Mouse (Mus musculus): ENCODE measurements around the gene Zmat5. TPM values are rescaled to one million over a fixed set of nuclear protein-coding genes. Genes with fewer than 3 reads are reported as not detected.

Gene Zmat5
- polyA plus RNA-seq, 1 experiment, result 41.5 TPM

GRCm38 (mm10) chr11:4678700-4679440, 25.6 kb upstream of the Zmat5 start:
- Histone ChIP-seq H3K4me3 (ENCODE audit: insufficient read depth, poor library complexity, severe bottlenecking) (no peak overlapping the region), H3K36me3 (ENCODE audit: control insufficient read depth, insufficient read depth) (peaks cover 49% of the 10 kb centered on the region)
- no peak for TF ChIP-seq MYOG (IDR thresholded peaks at IDR 0.05; ENCODE audit: control insufficient read depth, extremely low read depth, insufficient read length)
- no peak for TF ChIP-seq CEBPB (IDR thresholded peaks at IDR 0.05; ENCODE audit: low read depth)
- no peak for TF ChIP-seq CTCF (IDR thresholded peaks at IDR 0.05; ENCODE audit: control insufficient read depth, insufficient read depth, insufficient read length)
- no peak for TF ChIP-seq FOSL1 (IDR thresholded peaks at IDR 0.05; ENCODE audit: insufficient read depth, low read length, poor library complexity, severe bottlenecking)
- no peak for TF ChIP-seq MAX (IDR thresholded peaks at IDR 0.05)
- TF ChIP-seq USF1 (IDR thresholded peaks at IDR 0.05; ENCODE audit: low read depth), result no peak
- TF ChIP-seq MYOD1 (IDR thresholded peaks at IDR 0.05; ENCODE audit: control insufficient read depth, insufficient read length, low read depth), result no peak

GRCm38 (mm10) chr11:4679441-4679832, 25.0 kb upstream of the Zmat5 start:
- H3K36me3 ChIP-seq (ENCODE audit: control insufficient read depth, insufficient read depth), result peaks cover 43% of the 10 kb centered on the region
- no peak overlapping the region for H3ac ChIP-seq (ENCODE audit: control insufficient read depth, insufficient read length, low read depth)
- H3K79me3 ChIP-seq (ENCODE audit: low read depth), result no peaks in the 10 kb centered on the region
- no peaks in the 10 kb centered on the region for H3K27me3 ChIP-seq (ENCODE audit: control insufficient read depth, insufficient read depth, insufficient read length)
- TF ChIP-seq FOSL1 (IDR thresholded peaks at IDR 0.05; ENCODE audit: insufficient read depth, low read length, poor library complexity, severe bottlenecking) (no peak), USF1 (IDR thresholded peaks at IDR 0.05; ENCODE audit: low read depth) (no peak), CTCF (IDR thresholded peaks at IDR 0.05; ENCODE audit: control insufficient read depth, insufficient read depth, insufficient read length) (no peak), MYOD1 (IDR thresholded peaks at IDR 0.05; ENCODE audit: control insufficient read depth, insufficient read length, low read depth) (no peak), CEBPB (IDR thresholded peaks at IDR 0.05; ENCODE audit: low read depth) (no peak), MAX (IDR thresholded peaks at IDR 0.05) (no peak), MYOG (IDR thresholded peaks at IDR 0.05; ENCODE audit: control insufficient read depth, extremely low read depth, insufficient read length) (no peak)
- H3K4me3 ChIP-seq (ENCODE audit: insufficient read depth, poor library complexity, severe bottlenecking), result no peak overlapping the region
- no peaks in the 10 kb centered on the region for H3K79me2 ChIP-seq (ENCODE audit: control insufficient read depth, insufficient read depth)

More at GRCm38 (mm10) chr11:4678700-4679440, 25.6 kb upstream of the Zmat5 start:
- Histone ChIP-seq H3ac (ENCODE audit: control insufficient read depth, insufficient read length, low read depth) (no peak overlapping the region), H3K27me3 (ENCODE audit: control insufficient read depth, insufficient read depth, insufficient read length) (no peaks in the 10 kb centered on the region), H3K79me2 (ENCODE audit: control insufficient read depth, insufficient read depth) (no peaks in the 10 kb centered on the region), H3K79me3 (ENCODE audit: low read depth) (no peaks in the 10 kb centered on the region)

- Histone ChIP-seq H3K79me2 (ENCODE audit: control insufficient read depth, insufficient read depth) (no peaks in the 10 kb centered on the region), H3ac (ENCODE audit: control insufficient read depth, insufficient read length, low read depth) (no peak overlapping the region), H3K27me3 (ENCODE audit: control insufficient read depth, insufficient read depth, insufficient read length) (no peaks in the 10 kb centered on the region), H3K36me3 (ENCODE audit: control insufficient read depth, insufficient read depth) (peaks cover 38% of the 10 kb centered on the region), H3K79me3 (ENCODE audit: low read depth) (no peaks in the 10 kb centered on the region), H3K4me3 (ENCODE audit: insufficient read depth, poor library complexity, severe bottlenecking) (no peak overlapping the region)
- no peak for TF ChIP-seq MAX (IDR thresholded peaks at IDR 0.05)
- TF ChIP-seq MYOG (IDR thresholded peaks at IDR 0.05; ENCODE audit: control insufficient read depth, extremely low read depth, insufficient read length), result no peak
- no peak for TF ChIP-seq USF1 (IDR thresholded peaks at IDR 0.05; ENCODE audit: low read depth)
- no peak for TF ChIP-seq MYOD1 (IDR thresholded peaks at IDR 0.05; ENCODE audit: control insufficient read depth, insufficient read length, low read depth)
- TF ChIP-seq CTCF (IDR thresholded peaks at IDR 0.05; ENCODE audit: control insufficient read depth, insufficient read depth, insufficient read length), result no peak
- TF ChIP-seq CEBPB (IDR thresholded peaks at IDR 0.05; ENCODE audit: low read depth), result no peak
Observed at GRCm38 (mm10) chr11:4680126-4680525, 24.4 kb upstream of the Zmat5 start.

GRCm38 (mm10) chr11:4683516-4683915, 21.0 kb upstream of the Zmat5 start:
- H3ac ChIP-seq (ENCODE audit: control insufficient read depth, insufficient read length, low read depth), result no peak overlapping the region
- no peaks in the 10 kb centered on the region for H3K27me3 ChIP-seq (ENCODE audit: control insufficient read depth, insufficient read depth, insufficient read length)
- TF ChIP-seq CTCF (IDR thresholded peaks at IDR 0.05; ENCODE audit: control insufficient read depth, insufficient read depth, insufficient read length) (no peak), MAX (IDR thresholded peaks at IDR 0.05) (no peak), USF1 (IDR thresholded peaks at IDR 0.05; ENCODE audit: low read depth) (no peak), MYOG (IDR thresholded peaks at IDR 0.05; ENCODE audit: control insufficient read depth, extremely low read depth, insufficient read length) (no peak), FOSL1 (IDR thresholded peaks at IDR 0.05; ENCODE audit: insufficient read depth, low read length, poor library complexity, severe bottlenecking) (no peak), MYOD1 (IDR thresholded peaks at IDR 0.05; ENCODE audit: control insufficient read depth, insufficient read length, low read depth) (no peak), CEBPB (IDR thresholded peaks at IDR 0.05; ENCODE audit: low read depth) (no peak)
- no peaks in the 10 kb centered on the region for H3K79me3 ChIP-seq (ENCODE audit: low read depth)
- H3K4me3 ChIP-seq (ENCODE audit: insufficient read depth, poor library complexity, severe bottlenecking), result no peak overlapping the region
- no peaks in the 10 kb centered on the region for H3K79me2 ChIP-seq (ENCODE audit: control insufficient read depth, insufficient read depth)
- H3K36me3 ChIP-seq (ENCODE audit: control insufficient read depth, insufficient read depth), result peaks cover 23% of the 10 kb centered on the region

- Histone ChIP-seq H3K4me3 (ENCODE audit: insufficient read depth, poor library complexity, severe bottlenecking) (no peak overlapping the region), H3K79me3 (ENCODE audit: low read depth) (no peaks in the 10 kb centered on the region), H3K36me3 (ENCODE audit: control insufficient read depth, insufficient read depth) (peaks cover 23% of the 10 kb centered on the region), H3ac (ENCODE audit: control insufficient read depth, insufficient read length, low read depth) (no peak overlapping the region), H3K27me3 (ENCODE audit: control insufficient read depth, insufficient read depth, insufficient read length) (no peaks in the 10 kb centered on the region), H3K79me2 (ENCODE audit: control insufficient read depth, insufficient read depth) (no peaks in the 10 kb centered on the region)
- TF ChIP-seq CTCF (IDR thresholded peaks at IDR 0.05; ENCODE audit: control insufficient read depth, insufficient read depth, insufficient read length) (no peak), FOSL1 (IDR thresholded peaks at IDR 0.05; ENCODE audit: insufficient read depth, low read length, poor library complexity, severe bottlenecking) (no peak), MYOD1 (IDR thresholded peaks at IDR 0.05; ENCODE audit: control insufficient read depth, insufficient read length, low read depth) (no peak), MAX (IDR thresholded peaks at IDR 0.05) (no peak), USF1 (IDR thresholded peaks at IDR 0.05; ENCODE audit: low read depth) (no peak), MYOG (IDR thresholded peaks at IDR 0.05; ENCODE audit: control insufficient read depth, extremely low read depth, insufficient read length) (no peak), CEBPB (IDR thresholded peaks at IDR 0.05; ENCODE audit: low read depth) (no peak)
Observed at GRCm38 (mm10) chr11:4684186-4684585, 20.3 kb upstream of the Zmat5 start.

Data from C2C12 (cell line).